In the genomic region with DNA sequence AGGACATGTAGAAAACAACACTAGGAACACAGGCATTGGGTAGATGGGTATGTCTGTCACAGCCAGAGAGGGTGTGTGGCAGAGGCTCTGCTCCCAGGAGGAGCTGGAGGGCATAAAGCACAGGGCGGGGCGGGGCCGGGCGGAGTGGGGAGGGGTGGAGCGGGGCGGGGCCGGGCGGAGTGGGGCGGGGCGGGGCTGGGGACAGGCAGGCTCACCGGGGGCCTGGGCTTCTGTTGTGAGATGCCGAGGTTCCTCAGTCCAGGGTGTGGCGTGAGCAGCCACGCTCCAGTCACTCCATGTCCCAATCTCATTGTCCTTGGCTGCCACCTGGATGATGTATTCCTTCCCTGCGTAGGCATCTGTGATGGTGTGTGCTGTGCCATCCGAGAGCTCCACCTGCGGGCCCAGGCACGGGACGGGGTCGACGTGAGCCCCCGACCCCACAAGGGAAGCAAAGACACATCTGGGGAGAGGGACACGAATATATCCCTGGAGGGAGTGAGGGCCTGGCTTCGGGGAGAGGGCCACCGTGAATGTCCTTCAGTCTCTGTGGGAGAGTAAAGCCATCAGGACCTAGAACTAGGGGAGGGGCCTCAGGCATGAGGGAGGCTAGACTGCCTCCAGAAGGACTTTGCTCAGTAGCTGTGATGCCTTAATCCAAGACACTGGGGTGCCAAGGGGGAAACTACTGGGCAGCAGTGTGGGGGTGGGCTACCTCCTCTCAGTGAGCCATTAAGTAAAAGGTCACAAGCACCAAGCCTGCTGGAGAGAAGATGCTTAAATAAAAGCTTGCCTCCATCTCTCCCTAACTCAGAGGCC, we compare ENCODE assay signal across 10 mouse cellular contexts. TPM values are rescaled to one million over a fixed set of nuclear protein-coding genes. Genes with fewer than 3 reads are reported as not detected.
A peak's percentile ranks its signal among the peaks of the same experiment; 100 is the strongest.
DNase-seq lines count a peak whose midpoint lies in the region; ATAC-seq lines count a peak whose summit lies in the region.
"Had no signal": no experiment of that assay in that cellular context is flagged by ENCODE, and none has a peak within 500 bp of the region (broad histone marks: within the 10 kb centered on the region; RNA-seq: fewer than 3 reads in every experiment).

No protein-coding gene starts in this region.

- H3K27ac ChIP-seq in heart, embryonic 12.5 days (ENCODE audit: poor library complexity, severe bottlenecking) = no peak overlapping the region
- H3K27ac ChIP-seq in hindbrain, embryonic 11.5 days (ENCODE audit: low read depth, low read length) = peak overlapping the region; percentile 70
- H3K27ac ChIP-seq in liver, embryonic 11.5 days (ENCODE audit: low read depth, low read length) = no peak overlapping the region

- WGBS in heart, embryonic 12.5 days = 17% methylated on average over 25 of the region's 25 CpGs
- WGBS in hindbrain, embryonic 11.5 days = 21% methylated on average over 17 of the region's 25 CpGs
- 15% methylated on average over 18 of the region's 25 CpGs for WGBS in liver, embryonic 11.5 days

- H3K9ac ChIP-seq in heart, embryonic 12.5 days = peak overlapping the region; percentile 14; the same call in 1 of the 2 replicates
- 0 out of 2 replicates have a peak overlapping the region, but pooled peaks have one; percentile 19 for H3K9ac ChIP-seq in hindbrain, embryonic 11.5 days (ENCODE audit: low read depth, low read length)
- no peak overlapping the region for H3K9ac ChIP-seq in liver, embryonic 11.5 days (ENCODE audit: low read depth, low read length)
- H3K9ac ChIP-seq: lung, embryonic 14.5 days had no signal

- 0 out of 2 replicates have a peak, but pooled peaks have one; percentile 30 for ATAC-seq in heart, embryonic 12.5 days (ENCODE audit: insufficient number of reproducible peaks, low FRiP score)
- peak; percentile 29 for ATAC-seq in hindbrain, embryonic 11.5 days (ENCODE audit: low FRiP score)
- 0 out of 2 replicates have a peak, but pooled peaks have one; percentile 37 for ATAC-seq in liver, embryonic 11.5 days (replicated peaks; ENCODE audit: low FRiP score)

- H3K27me3 ChIP-seq in heart, embryonic 12.5 days (replicated peaks) = peaks cover 67% of the 10 kb centered on the region
- no peaks in the 10 kb centered on the region for H3K27me3 ChIP-seq in hindbrain, embryonic 11.5 days (ENCODE audit: control insufficient read depth, insufficient read depth, low read length)
- peaks cover 13% of the 10 kb centered on the region; the same call in 1 of the 2 replicates for H3K27me3 ChIP-seq in liver, embryonic 11.5 days (replicated peaks; ENCODE audit: control insufficient read depth, insufficient read depth, low read length)

- H3K4me3 ChIP-seq in heart, embryonic 12.5 days = no peak overlapping the region
- H3K4me3 ChIP-seq in hindbrain, embryonic 11.5 days (ENCODE audit: low read depth, low read length) = no peak overlapping the region
- H3K4me3 ChIP-seq in liver, embryonic 11.5 days (ENCODE audit: low read depth, low read length) = no peak overlapping the region

- H3K36me3 ChIP-seq in heart, embryonic 12.5 days = 0 out of 2 replicates have a peak, but pooled peaks cover 2% of the 10 kb centered on the region
- H3K36me3 ChIP-seq in hindbrain, embryonic 11.5 days (ENCODE audit: control insufficient read depth, insufficient read depth, low read length) = peaks cover 10% of the 10 kb centered on the region; the same call in 1 of the 2 replicates
- no peaks in the 10 kb centered on the region for H3K36me3 ChIP-seq in liver, embryonic 11.5 days (ENCODE audit: control insufficient read depth, insufficient read depth, low read length)

- peaks cover 37% of the 10 kb centered on the region for H3K4me1 ChIP-seq in heart, embryonic 12.5 days (replicated peaks)
- peaks cover 47% of the 10 kb centered on the region for H3K4me1 ChIP-seq in hindbrain, embryonic 11.5 days (replicated peaks; ENCODE audit: control insufficient read depth, insufficient read depth, low read length)
- H3K4me1 ChIP-seq in liver, embryonic 11.5 days (replicated peaks; ENCODE audit: control insufficient read depth, insufficient read depth, low read length) = peaks cover 10% of the 10 kb centered on the region

- no peak for DNase-seq in heart, postnatal 4 days
- DNase-seq in MN1 (ENCODE audit: low spot score) = peak; percentile 69
- no peak for DNase-seq in hindbrain, embryonic 11.5 days (ENCODE audit: low spot score)
- DNase-seq in liver, embryonic 11.5 days (ENCODE audit: low spot score) = no peak
- no peak for DNase-seq in T-cell, adult 2 months (ENCODE audit: low spot score)
- DNase-seq in right cerebral cortex, adult 18-20 months = no peak
- no peak for DNase-seq in testis, postnatal 10 days (ENCODE audit: low spot score)
- DNase-seq: lung, embryonic 14.5 days; right cerebral cortex, postnatal 4 days had no signal

- no peaks in the 10 kb centered on the region for H3K9me3 ChIP-seq in heart, embryonic 12.5 days (replicated peaks)
- no peaks in the 10 kb centered on the region for H3K9me3 ChIP-seq in hindbrain, embryonic 11.5 days (ENCODE audit: control insufficient read depth, low read length)
- H3K9me3 ChIP-seq in liver, embryonic 11.5 days (ENCODE audit: control insufficient read depth, low read length) = no peaks in the 10 kb centered on the region

- H3K4me2 ChIP-seq in heart, embryonic 12.5 days = peak overlapping the region; percentile 19
- H3K4me2 ChIP-seq in hindbrain, embryonic 11.5 days (replicated peaks; ENCODE audit: low read depth, low read length) = no peak overlapping the region
- H3K4me2 ChIP-seq in liver, embryonic 11.5 days = peak overlapping the region; percentile 8; the same call in 1 of the 2 replicates
- H3K4me2 ChIP-seq: lung, embryonic 14.5 days had no signal

RNA-seq across cellular contexts. Expression of gene Enho, which starts 18.7 kb away (rescaled TPM):
- polyA plus RNA-seq in heart, embryonic 12.5 days (2016; fragmentation: Nextera tagmentation; extraction: Ambion mirVana) = 4.4 and 4.9 TPM in 2 replicates
- 1 to 10 TPM; 5.5 to 5.8 TPM for total RNA-seq in heart, postnatal 4 days (2021)
- polyA plus RNA-seq in hindbrain, embryonic 11.5 days (2014; fragmentation: Nextera tagmentation; extraction: Ambion mirVana) = 42.4 and 42.7 TPM in 2 replicates
- 3.7 and 3.8 TPM in 2 replicates for polyA plus RNA-seq in liver, embryonic 11.5 days (2014; fragmentation: Nextera tagmentation; extraction: Ambion mirVana)

RNA-seq across cellular contexts. Expression of gene Cntfr, which starts 38.1 kb away (rescaled TPM):
- polyA plus RNA-seq in heart, embryonic 12.5 days (2016; fragmentation: Nextera tagmentation; extraction: Ambion mirVana) = 3.7 TPM in 2 replicates
- total RNA-seq in heart, postnatal 4 days (2021) = 1 to 10 TPM; 3.9 to 4.0 TPM
- polyA plus RNA-seq in hindbrain, embryonic 11.5 days (2014; fragmentation: Nextera tagmentation; extraction: Ambion mirVana) = 27.8 and 29.5 TPM in 2 replicates
- polyA plus RNA-seq in liver, embryonic 11.5 days (2014; fragmentation: Nextera tagmentation; extraction: Ambion mirVana) = 5.2 and 6.0 TPM in 2 replicates

RNA-seq across cellular contexts. Expression of gene Il11ra1, which starts 41.0 kb away (rescaled TPM):
- 148 and 159 TPM in 2 replicates for polyA plus RNA-seq in heart, embryonic 12.5 days (2016; fragmentation: Nextera tagmentation; extraction: Ambion mirVana)
- 10 to 100 TPM; 50.0 to 53.5 TPM for total RNA-seq in heart, postnatal 4 days (2021)
- polyA plus RNA-seq in hindbrain, embryonic 11.5 days (2014; fragmentation: Nextera tagmentation; extraction: Ambion mirVana) = 83.7 TPM in 2 replicates
- polyA plus RNA-seq in liver, embryonic 11.5 days (2014; fragmentation: Nextera tagmentation; extraction: Ambion mirVana) = 66.8 and 72.9 TPM in 2 replicates

RNA-seq across cellular contexts. Expression of gene Rpp25l, which starts 54.6 kb away (rescaled TPM):
- 39.7 and 40.9 TPM in 2 replicates for polyA plus RNA-seq in heart, embryonic 12.5 days (2016; fragmentation: Nextera tagmentation; extraction: Ambion mirVana)
- total RNA-seq in heart, postnatal 4 days (2021) = 10 to 100 TPM; 27.8 to 28.6 TPM
- polyA plus RNA-seq in hindbrain, embryonic 11.5 days (2014; fragmentation: Nextera tagmentation; extraction: Ambion mirVana) = 80.0 and 84.1 TPM in 2 replicates
- 67.8 and 71.2 TPM in 2 replicates for polyA plus RNA-seq in liver, embryonic 11.5 days (2014; fragmentation: Nextera tagmentation; extraction: Ambion mirVana)
